Mouse (Mus musculus): ENCODE measurements around the gene Hvcn1.

Gene Hvcn1

GRCm38 (mm10) chr5:122235196-122235836, 28.7 kb downstream of the Hvcn1 start:
- no peak for DNase-seq

- peak; percentile 31 for DNase-seq
Measured at GRCm38 (mm10) chr5:122237200-122237599, 30.6 kb downstream of the Hvcn1 start.

GRCm38 (mm10) chr5:122239618-122240017, 33.0 kb downstream of the Hvcn1 start:
- DNase-seq = no peak

- DNase-seq = no peak
Measured at GRCm38 (mm10) chr5:122240521-122240920, 33.9 kb downstream of the Hvcn1 start.

- no peak for DNase-seq
Measured at GRCm38 (mm10) chr5:122240989-122241388, 34.4 kb downstream of the Hvcn1 start.

GRCm38 (mm10) chr5:122242521-122243123, 36.0 kb downstream of the Hvcn1 start:
- DNase-seq = no peak

- peak; percentile 57 for DNase-seq
Measured at GRCm38 (mm10) chr5:122243781-122244523, 37.3 kb downstream of the Hvcn1 start.

- no peak for DNase-seq
Measured at GRCm38 (mm10) chr5:122245186-122245585, 38.6 kb downstream of the Hvcn1 start.

GRCm38 (mm10) chr5:122246547-122247167, 40.1 kb downstream of the Hvcn1 start:
- DNase-seq = no peak

- DNase-seq = peak; percentile 85
Measured at GRCm38 (mm10) chr5:122247529-122247928, 40.9 kb downstream of the Hvcn1 start.

GRCm38 (mm10) chr5:122247934-122248333, 41.3 kb downstream of the Hvcn1 start:
- no peak for DNase-seq

GRCm38 (mm10) chr5:122249281-122249680, 42.7 kb downstream of the Hvcn1 start:
- DNase-seq = no peak

- DNase-seq = no peak
Measured at GRCm38 (mm10) chr5:122251895-122252606, 45.4 kb downstream of the Hvcn1 start.

GRCm38 (mm10) chr5:122258027-122258741, 51.6 kb downstream of the Hvcn1 start:
- DNase-seq = no peak

GRCm38 (mm10) chr5:122262104-122262503, 55.5 kb downstream of the Hvcn1 start:
- no peak for DNase-seq

- peak; percentile 90 for DNase-seq
Measured at GRCm38 (mm10) chr5:122263933-122264905, 57.6 kb downstream of the Hvcn1 start, which contains the start of gene Tctn1. Tctn1 (minus strand) TSS chr5:122264460.

GRCm38 (mm10) chr5:122265187-122265586, 58.6 kb downstream of the Hvcn1 start:
- no peak for DNase-seq

GRCm38 (mm10) chr5:122265942-122266341, 59.3 kb downstream of the Hvcn1 start:
- DNase-seq = no peak

GRCm38 (mm10) chr5:122267136-122267535, 60.5 kb downstream of the Hvcn1 start:
- DNase-seq = no peak

- peak; percentile 64 for DNase-seq
Measured at GRCm38 (mm10) chr5:122267899-122268298, 61.3 kb downstream of the Hvcn1 start.

Measured in right cerebral cortex, adult 18-20 months (tissue).